Mouse (Mus musculus) mouse embryonic stem cell (cell line): ENCODE measurements around the gene Uckl1.

Source experiments
- in situ Hi-C, 2 experiments: fragments of 300-500 bp; cut with MboI; formaldehyde crosslinking; loops; 1 replicate in 1 of 2; 3 replicates in 1 of 2; pipeline ENCODE4 v1.14.3; 2019 to 2020; ENCODE audit warnings: low sequenced_read_pairs in 2 of 2, low pct_unique_long_range_greater_than_20kb in 1 of 2, mixed read lengths in 1 of 2; ENCODE audit not compliant: unreplicated experiment in 1 of 2

The Uckl1 gene

DNA sequence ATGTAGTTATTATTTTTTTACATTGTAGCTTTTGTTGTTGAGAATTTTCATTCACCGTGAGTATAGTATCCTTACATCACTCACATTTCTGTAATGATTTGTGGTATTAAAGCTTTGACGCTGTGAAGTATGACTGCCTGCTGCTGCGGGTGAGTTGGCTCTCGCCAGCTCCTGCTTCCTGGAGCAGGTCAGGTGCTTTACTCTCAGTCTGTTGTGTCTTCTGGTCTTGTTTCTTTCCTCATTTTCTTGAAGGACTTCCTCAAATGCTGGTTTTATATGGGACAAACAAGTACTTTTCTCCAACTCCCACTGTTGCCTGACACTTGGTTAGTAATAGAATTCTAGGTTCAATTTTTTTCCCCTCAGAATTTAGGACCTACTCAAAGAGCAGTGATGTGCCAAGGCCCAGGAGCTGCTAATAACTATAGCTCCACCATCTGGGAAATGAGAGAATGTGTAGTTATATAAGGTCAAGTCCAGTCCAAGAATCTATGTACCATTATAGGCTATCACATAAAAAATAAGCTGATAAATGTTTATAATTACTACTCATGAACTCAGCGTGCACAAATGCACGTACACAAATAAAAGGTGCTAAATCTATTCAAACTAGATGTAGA is 42.8 kb downstream of the Uckl1 start:
- in situ Hi-C loops, result no loop called here

DNA sequence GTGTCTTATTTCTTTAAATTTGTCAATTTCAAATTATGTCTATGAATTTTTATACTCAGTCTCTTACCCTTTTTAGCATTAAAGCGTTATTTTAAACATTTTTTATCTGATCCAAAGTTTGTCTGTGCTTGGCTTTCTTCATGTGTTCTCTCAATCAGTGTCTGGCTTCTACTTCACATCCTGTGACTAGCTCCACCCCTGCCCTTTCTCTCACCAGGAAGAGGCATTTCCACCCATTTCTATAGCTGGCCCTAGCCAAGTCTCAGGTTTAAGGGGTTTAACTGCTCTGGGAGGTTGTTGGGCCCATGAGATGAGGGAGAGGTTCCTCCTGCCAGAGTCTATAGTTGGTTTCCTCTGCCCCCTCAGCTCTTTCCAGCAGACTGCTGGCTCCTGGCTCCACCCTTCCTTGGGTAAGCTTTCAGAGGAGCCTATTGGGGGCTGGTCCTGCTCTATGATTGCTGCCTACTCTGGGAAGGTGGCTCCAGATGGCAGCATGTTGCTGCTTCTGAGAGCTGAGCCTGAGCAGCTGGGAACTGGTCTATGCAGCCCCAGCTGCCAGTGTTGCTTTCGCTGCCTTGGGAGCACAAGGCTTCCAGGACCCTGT is 47.1 kb downstream of the Uckl1 start:
- in situ Hi-C loops, result no loop called here

DNA sequence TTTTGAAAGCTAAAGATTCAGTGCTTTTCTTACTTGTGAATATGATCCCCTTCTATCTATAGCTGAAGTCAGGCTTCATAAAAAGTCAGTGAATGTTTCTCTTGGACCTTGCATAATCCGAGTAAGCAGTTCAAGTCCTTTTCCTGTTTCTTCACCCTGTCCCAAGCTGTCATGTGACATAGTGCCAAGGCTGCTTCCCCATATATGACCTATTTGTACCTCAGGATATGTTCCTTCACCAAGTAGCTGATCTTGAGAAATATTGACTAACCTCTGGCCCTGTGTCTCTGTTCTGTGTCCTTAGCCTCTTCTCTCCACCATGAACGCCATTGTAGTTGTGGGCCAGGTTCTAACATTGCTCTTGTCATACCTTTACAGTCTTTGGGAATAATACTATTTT is 48.3 kb downstream of the Uckl1 start:
- in situ Hi-C loops, result no loop called here

DNA sequence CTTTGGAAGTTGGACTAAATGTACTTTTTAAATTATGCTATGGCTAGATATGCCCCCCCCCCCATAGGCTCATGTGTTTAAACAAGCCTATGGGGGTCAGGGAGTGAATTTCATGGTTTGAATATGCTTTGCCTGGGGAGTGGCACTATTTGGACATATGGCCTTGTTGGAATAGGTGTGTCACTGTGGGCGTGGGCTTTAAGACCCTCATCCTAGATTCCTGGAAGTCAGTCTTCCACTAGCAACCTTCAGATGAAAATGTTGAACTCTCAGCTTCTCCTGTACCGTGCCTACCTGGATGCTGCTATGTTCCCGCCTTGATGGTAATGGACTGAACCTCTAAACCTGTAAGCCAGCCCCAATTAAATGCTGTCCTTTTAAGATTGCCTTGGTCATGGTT is 52.1 kb downstream of the Uckl1 start:
- in situ Hi-C loops, result no loop called here

- in situ Hi-C loops, result no loop called here
Observed at GRCm38 (mm10) chr2:181529076-181529475, 55.6 kb downstream of the Uckl1 start.

GRCm38 (mm10) chr2:181525526-181525925 is 59.2 kb downstream of the Uckl1 start:
- in situ Hi-C loops, result no loop called here

DNA sequence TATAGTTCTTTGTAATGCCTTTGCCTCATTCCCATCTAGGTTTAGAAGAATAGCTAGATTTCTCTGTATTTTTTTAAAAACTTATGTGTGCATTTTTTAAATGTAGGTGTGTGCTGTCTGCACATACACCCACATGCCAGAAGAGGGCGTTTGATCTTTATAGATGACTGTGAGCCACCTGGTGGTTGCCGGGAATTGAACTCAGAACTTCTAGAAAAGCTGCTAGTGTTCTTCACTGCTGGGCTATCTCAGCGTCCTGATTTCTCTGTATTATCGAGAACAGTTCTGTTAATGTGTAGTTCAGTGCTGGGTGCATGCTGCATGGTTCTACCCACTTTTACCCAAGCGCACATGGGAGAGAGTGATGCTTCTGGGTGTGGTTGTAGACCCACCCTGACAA is 61.9 kb downstream of the Uckl1 start:
- in situ Hi-C loops, result no loop called here

GRCm38 (mm10) chr2:181521491-181521890 is 63.2 kb downstream of the Uckl1 start:
- in situ Hi-C loops, result no loop called here

GRCm38 (mm10) chr2:181520936-181521227 is 63.8 kb downstream of the Uckl1 start:
- in situ Hi-C loops, result no loop called here

DNA sequence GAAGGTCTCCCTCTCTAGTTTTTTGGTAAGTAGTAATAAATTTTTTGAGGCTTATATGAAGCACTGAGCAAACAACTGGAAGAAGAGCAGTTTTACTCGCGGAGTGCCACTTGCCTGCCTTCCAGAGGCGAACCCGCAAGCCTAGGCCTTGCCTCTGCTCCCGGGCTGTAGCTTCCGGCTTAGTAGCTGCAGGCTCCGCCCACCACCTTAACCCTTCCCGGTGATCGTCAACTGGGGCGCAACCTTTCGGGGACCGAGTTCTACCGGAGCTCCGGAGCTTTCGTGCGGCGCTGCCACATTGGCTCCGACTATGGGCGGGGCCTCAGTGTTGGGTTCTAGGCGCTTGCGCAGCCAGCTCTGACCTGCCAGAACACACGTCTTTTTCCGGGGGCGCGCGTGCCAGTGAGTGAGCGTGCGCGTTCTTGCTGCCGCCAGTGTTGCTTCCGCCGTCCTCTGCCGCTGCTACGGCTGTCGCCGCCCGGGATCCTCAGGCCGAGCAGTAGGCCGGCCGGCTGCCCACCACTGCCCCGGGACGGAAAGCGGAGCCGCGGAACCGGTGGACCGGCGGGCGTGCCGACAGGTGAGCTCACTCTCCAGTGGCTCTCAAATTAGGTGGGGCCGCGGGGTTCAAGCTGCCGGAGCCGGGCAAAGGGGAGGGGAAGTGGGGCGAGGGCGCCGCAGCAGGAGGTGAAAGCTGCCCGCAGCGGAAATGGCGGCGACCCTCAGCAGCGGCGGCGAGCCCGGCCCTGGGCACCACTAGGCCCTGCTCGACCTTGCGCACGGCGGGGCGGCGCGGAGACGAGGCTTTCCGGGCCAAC is 64.4 kb downstream of the Uckl1 start, which contains the start of gene Dnajc5:
Dnajc5 (plus strand) TSS at position 368 of the 818 bp plus-strand sequence.
- in situ Hi-C loops, result no loop called here

DNA sequence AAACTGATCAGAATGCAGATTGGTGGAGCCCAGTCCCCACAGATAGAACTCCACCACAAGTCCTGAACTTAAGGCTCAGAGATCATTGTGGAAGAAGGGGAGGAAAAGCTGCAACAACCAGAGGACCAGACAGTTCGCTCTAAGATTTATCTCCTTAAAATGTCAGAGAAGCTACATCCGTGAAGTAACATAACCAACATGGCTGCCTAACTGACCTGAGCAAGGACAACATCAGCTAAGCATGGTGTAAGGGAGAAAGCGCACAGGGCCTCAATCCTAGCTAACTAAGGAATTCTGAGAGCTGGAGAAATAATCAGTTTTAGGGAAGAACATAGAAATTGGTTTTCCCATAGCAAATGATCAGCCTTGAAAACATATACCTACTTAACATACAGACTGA is 65.5 kb downstream of the Uckl1 start:
- in situ Hi-C loops, result no loop called here
